Mouse (Mus musculus): ENCODE results near the gene Rps5.

Rps5 gene

GRCm38 (mm10) chr7:12921705-12922465 lies at the start of gene Rps5:
Rps5 (plus strand) TSS chr7:12922290.
- peak; percentile 50; the same call in 1 of the 2 replicates for TF ChIP-seq GATA4 (IDR thresholded peaks at IDR 0.05; ENCODE audit: insufficient replicate concordance, low read length)

- TF ChIP-seq GATA4 (IDR thresholded peaks at IDR 0.05; ENCODE audit: insufficient replicate concordance, low read length): no peak
Measured at GRCm38 (mm10) chr7:12874301-12874700, 47.8 kb upstream of the Rps5 start.

- no peak for TF ChIP-seq GATA4 (IDR thresholded peaks at IDR 0.05; ENCODE audit: insufficient replicate concordance, low read length)
Measured at GRCm38 (mm10) chr7:12880036-12880435, 42.1 kb upstream of the Rps5 start.

GRCm38 (mm10) chr7:12880911-12881660 lies 41.0 kb upstream of the Rps5 start, which contains the start of gene Zfp128:
Zfp128 (plus strand) TSS chr7:12881177.
- TF ChIP-seq GATA4 (IDR thresholded peaks at IDR 0.05; ENCODE audit: insufficient replicate concordance, low read length): no peak

- TF ChIP-seq GATA4 (IDR thresholded peaks at IDR 0.05; ENCODE audit: insufficient replicate concordance, low read length): no peak
Measured at GRCm38 (mm10) chr7:12886563-12887266, 35.4 kb upstream of the Rps5 start.

GRCm38 (mm10) chr7:12887585-12887984 lies 34.5 kb upstream of the Rps5 start:
- no peak for TF ChIP-seq GATA4 (IDR thresholded peaks at IDR 0.05; ENCODE audit: insufficient replicate concordance, low read length)

- TF ChIP-seq GATA4 (IDR thresholded peaks at IDR 0.05; ENCODE audit: insufficient replicate concordance, low read length): no peak
Measured at GRCm38 (mm10) chr7:12890928-12891327, 31.2 kb upstream of the Rps5 start.

GRCm38 (mm10) chr7:12891334-12891733 lies 30.8 kb upstream of the Rps5 start:
- TF ChIP-seq GATA4 (IDR thresholded peaks at IDR 0.05; ENCODE audit: insufficient replicate concordance, low read length): no peak

- no peak for TF ChIP-seq GATA4 (IDR thresholded peaks at IDR 0.05; ENCODE audit: insufficient replicate concordance, low read length)
Measured at GRCm38 (mm10) chr7:12897655-12898410, 24.3 kb upstream of the Rps5 start, which contains the start of gene Zscan22. Zscan22 (plus strand) TSS chr7:12897815.

GRCm38 (mm10) chr7:12901517-12901916 lies 20.6 kb upstream of the Rps5 start:
- no peak for TF ChIP-seq GATA4 (IDR thresholded peaks at IDR 0.05; ENCODE audit: insufficient replicate concordance, low read length)

- no peak for TF ChIP-seq GATA4 (IDR thresholded peaks at IDR 0.05; ENCODE audit: insufficient replicate concordance, low read length)
Measured at GRCm38 (mm10) chr7:12903623-12904022, 18.5 kb upstream of the Rps5 start.

GRCm38 (mm10) chr7:12905146-12905545 lies 16.9 kb upstream of the Rps5 start:
- no peak for TF ChIP-seq GATA4 (IDR thresholded peaks at IDR 0.05; ENCODE audit: insufficient replicate concordance, low read length)

- no peak for TF ChIP-seq GATA4 (IDR thresholded peaks at IDR 0.05; ENCODE audit: insufficient replicate concordance, low read length)
Measured at GRCm38 (mm10) chr7:12909498-12909962, 12.6 kb upstream of the Rps5 start.

- peak; percentile 100 for TF ChIP-seq GATA4 (IDR thresholded peaks at IDR 0.05; ENCODE audit: insufficient replicate concordance, low read length)
Measured at GRCm38 (mm10) chr7:12910181-12910668, 11.9 kb upstream of the Rps5 start.
